Mouse (Mus musculus): Measurements from ENCODE around the gene Mfng.

Mfng gene

GRCm38 (mm10) chr15:78787287-78787856, 14.1 kb upstream of the Mfng start:
- no peak for DNase-seq (ENCODE audit: low read depth, low spot score)

- no peak for DNase-seq (ENCODE audit: low read depth, low spot score)
These were observed 13.1 kb upstream of the Mfng start for GRCm38 (mm10) chr15:78786411-78786818.

GRCm38 (mm10) chr15:78785961-78786360, 12.7 kb upstream of the Mfng start:
- DNase-seq (ENCODE audit: low read depth, low spot score): peak; percentile 67

GRCm38 (mm10) chr15:78785258-78785657, 12.0 kb upstream of the Mfng start:
- no peak for DNase-seq (ENCODE audit: low read depth, low spot score)

- DNase-seq (ENCODE audit: low read depth, low spot score): no peak
These were observed 11.2 kb upstream of the Mfng start for GRCm38 (mm10) chr15:78784520-78784919.

GRCm38 (mm10) chr15:78782348-78783103, 9.3 kb upstream of the Mfng start:
- no peak for DNase-seq (ENCODE audit: low read depth, low spot score)

- no peak for DNase-seq (ENCODE audit: low read depth, low spot score)
These were observed 7.6 kb upstream of the Mfng start for GRCm38 (mm10) chr15:78780908-78781307.

GRCm38 (mm10) chr15:78780359-78780758, 7.1 kb upstream of the Mfng start:
- no peak for DNase-seq (ENCODE audit: low read depth, low spot score)

GRCm38 (mm10) chr15:78779690-78780089, 6.4 kb upstream of the Mfng start:
- no peak for DNase-seq (ENCODE audit: low read depth, low spot score)

GRCm38 (mm10) chr15:78779253-78779652, 6.0 kb upstream of the Mfng start:
- peak; percentile 40 for DNase-seq (ENCODE audit: low read depth, low spot score)

- DNase-seq (ENCODE audit: low read depth, low spot score): peak; percentile 95
These were observed 5.0 kb upstream of the Mfng start for GRCm38 (mm10) chr15:78778077-78778870.

- DNase-seq (ENCODE audit: low read depth, low spot score): no peak
These were observed 419 bp downstream of the Mfng start for GRCm38 (mm10) chr15:78772856-78773255.

- DNase-seq (ENCODE audit: low read depth, low spot score): peak; percentile 19
These were observed 909 bp downstream of the Mfng start for GRCm38 (mm10) chr15:78772368-78772763.

GRCm38 (mm10) chr15:78771531-78772367, 1.5 kb downstream of the Mfng start:
- DNase-seq (ENCODE audit: low read depth, low spot score): no peak

GRCm38 (mm10) chr15:78770983-78771355, 2.3 kb downstream of the Mfng start:
- peak; percentile 29 for DNase-seq (ENCODE audit: low read depth, low spot score)

GRCm38 (mm10) chr15:78770234-78770982, 2.9 kb downstream of the Mfng start:
- DNase-seq (ENCODE audit: low read depth, low spot score): no peak

- no peak for DNase-seq (ENCODE audit: low read depth, low spot score)
These were observed 4.2 kb downstream of the Mfng start for GRCm38 (mm10) chr15:78769064-78769463.

GRCm38 (mm10) chr15:78763704-78764103, 9.6 kb downstream of the Mfng start:
- DNase-seq (ENCODE audit: low read depth, low spot score): no peak

GRCm38 (mm10) chr15:78763210-78763609, 10.1 kb downstream of the Mfng start:
- DNase-seq (ENCODE audit: low read depth, low spot score): no peak

- no peak for DNase-seq (ENCODE audit: low read depth, low spot score)
These were observed 12.2 kb downstream of the Mfng start for GRCm38 (mm10) chr15:78761112-78761511.

GRCm38 (mm10) chr15:78758132-78758531, 15.1 kb downstream of the Mfng start:
- no peak for DNase-seq (ENCODE audit: low read depth, low spot score)
